Mouse (Mus musculus): ENCODE measurements at regions not wholly inside any gene's neighbourhood (a gene's known extent, or its start where the extent isn't known, plus 50 kb on each side); places are given as distances from the start of the nearest gene placed in this dataset.

- Histone ChIP-seq H3K27ac (ENCODE audit: insufficient read depth, low read depth, low read length) (no peak overlapping the region), H3K36me3 (ENCODE audit: control insufficient read depth, insufficient read depth, low read length) (no peaks in the 10 kb centered on the region), H3K27me3 (ENCODE audit: control insufficient read depth, insufficient read depth, low read length) (no peaks in the 10 kb centered on the region; the same call in 1 of the 2 replicates), H3K4me1 (ENCODE audit: control insufficient read depth, insufficient read depth, insufficient read length, low read length) (no peaks in the 10 kb centered on the region), H3K4me3 (ENCODE audit: low read depth, low read length) (no peak overlapping the region)
- 75% methylated on average over 6 of the region's 6 CpGs for WGBS
- TF ChIP-seq POLR2A (IDR thresholded peaks at IDR 0.05; ENCODE audit: low read depth, low read length), result no peak
- no peak for TF ChIP-seq CTCF (IDR thresholded peaks at IDR 0.05; ENCODE audit: extremely low read depth, insufficient read length, insufficient replicate concordance, low read depth, low read length)
Observed at GRCm38 (mm10) chr14:61706984-61707383, 99.7 kb downstream of the Kcnrg start.

GRCm38 (mm10) chr14:61708331-61708730, 101.1 kb downstream of the Kcnrg start:
- H3K4me1 ChIP-seq (ENCODE audit: control insufficient read depth, insufficient read depth, insufficient read length, low read length), result no peaks in the 10 kb centered on the region
- H3K4me3 ChIP-seq (ENCODE audit: low read depth, low read length), result no peak overlapping the region
- no peaks in the 10 kb centered on the region for H3K36me3 ChIP-seq (ENCODE audit: control insufficient read depth, insufficient read depth, low read length)
- 85% methylated on average over 6 of the region's 6 CpGs for WGBS
- no peak for TF ChIP-seq POLR2A (IDR thresholded peaks at IDR 0.05; ENCODE audit: low read depth, low read length)
- TF ChIP-seq CTCF (IDR thresholded peaks at IDR 0.05; ENCODE audit: extremely low read depth, insufficient read length, insufficient replicate concordance, low read depth, low read length), result no peak
- H3K27me3 ChIP-seq (ENCODE audit: control insufficient read depth, insufficient read depth, low read length), result no peaks in the 10 kb centered on the region; the same call in 1 of the 2 replicates
- H3K27ac ChIP-seq (ENCODE audit: insufficient read depth, low read depth, low read length), result no peak overlapping the region

- no peaks in the 10 kb centered on the region for H3K4me1 ChIP-seq (ENCODE audit: control insufficient read depth, insufficient read depth, insufficient read length, low read length)
- TF ChIP-seq CTCF (IDR thresholded peaks at IDR 0.05; ENCODE audit: extremely low read depth, insufficient read length, insufficient replicate concordance, low read depth, low read length) (no peak), POLR2A (IDR thresholded peaks at IDR 0.05; ENCODE audit: low read depth, low read length) (no peak)
- no peak overlapping the region for H3K4me3 ChIP-seq (ENCODE audit: low read depth, low read length)
- no peaks in the 10 kb centered on the region for H3K36me3 ChIP-seq (ENCODE audit: control insufficient read depth, insufficient read depth, low read length)
- H3K27ac ChIP-seq (ENCODE audit: insufficient read depth, low read depth, low read length), result no peak overlapping the region
- WGBS, result 93% methylated on average over 4 of the region's 4 CpGs
- H3K27me3 ChIP-seq (ENCODE audit: control insufficient read depth, insufficient read depth, low read length), result no peaks in the 10 kb centered on the region
Observed at GRCm38 (mm10) chr14:61715746-61716145, 108.5 kb downstream of the Kcnrg start.

- no peaks in the 10 kb centered on the region for H3K27me3 ChIP-seq (ENCODE audit: control insufficient read depth, insufficient read depth, low read length)
- no peak overlapping the region for H3K27ac ChIP-seq (ENCODE audit: insufficient read depth, low read depth, low read length)
- H3K4me3 ChIP-seq (ENCODE audit: low read depth, low read length), result no peak overlapping the region
- no peaks in the 10 kb centered on the region for H3K36me3 ChIP-seq (ENCODE audit: control insufficient read depth, insufficient read depth, low read length)
- H3K4me1 ChIP-seq (ENCODE audit: control insufficient read depth, insufficient read depth, insufficient read length, low read length), result no peaks in the 10 kb centered on the region
- no peak for TF ChIP-seq POLR2A (IDR thresholded peaks at IDR 0.05; ENCODE audit: low read depth, low read length)
- no peak for TF ChIP-seq CTCF (IDR thresholded peaks at IDR 0.05; ENCODE audit: extremely low read depth, insufficient read length, insufficient replicate concordance, low read depth, low read length)
- 48% methylated on average over 4 of the region's 4 CpGs for WGBS
Observed at GRCm38 (mm10) chr14:61718392-61719124, 111.3 kb downstream of the Kcnrg start.

- WGBS, result 73% methylated on average over 4 of the region's 4 CpGs
- TF ChIP-seq CTCF (IDR thresholded peaks at IDR 0.05; ENCODE audit: extremely low read depth, insufficient read length, insufficient replicate concordance, low read depth, low read length) (no peak), POLR2A (IDR thresholded peaks at IDR 0.05; ENCODE audit: low read depth, low read length) (no peak)
Observed at GRCm38 (mm10) chr14:61721302-61721701, 114.0 kb downstream of the Kcnrg start.

GRCm38 (mm10) chr14:61724942-61725341, 117.7 kb downstream of the Kcnrg start:
- TF ChIP-seq POLR2A (IDR thresholded peaks at IDR 0.05; ENCODE audit: low read depth, low read length) (no peak), CTCF (IDR thresholded peaks at IDR 0.05; ENCODE audit: extremely low read depth, insufficient read length, insufficient replicate concordance, low read depth, low read length) (no peak)
- Histone ChIP-seq H3K4me1 (ENCODE audit: control insufficient read depth, insufficient read depth, insufficient read length, low read length) (no peaks in the 10 kb centered on the region), H3K4me3 (ENCODE audit: low read depth, low read length) (no peak overlapping the region), H3K36me3 (ENCODE audit: control insufficient read depth, insufficient read depth, low read length) (no peaks in the 10 kb centered on the region), H3K27me3 (ENCODE audit: control insufficient read depth, insufficient read depth, low read length) (no peaks in the 10 kb centered on the region; the same call in 1 of the 2 replicates), H3K27ac (ENCODE audit: insufficient read depth, low read depth, low read length) (no peak overlapping the region)
- 72% methylated on average over 3 of the region's 3 CpGs for WGBS

More at GRCm38 (mm10) chr14:61721302-61721701, 114.0 kb downstream of the Kcnrg start:
- Histone ChIP-seq H3K27ac (ENCODE audit: insufficient read depth, low read depth, low read length) (no peak overlapping the region), H3K4me1 (ENCODE audit: control insufficient read depth, insufficient read depth, insufficient read length, low read length) (no peaks in the 10 kb centered on the region), H3K27me3 (ENCODE audit: control insufficient read depth, insufficient read depth, low read length) (no peaks in the 10 kb centered on the region), H3K36me3 (ENCODE audit: control insufficient read depth, insufficient read depth, low read length) (no peaks in the 10 kb centered on the region), H3K4me3 (ENCODE audit: low read depth, low read length) (no peak overlapping the region)

GRCm38 (mm10) chr14:61728562-61728961, 121.3 kb downstream of the Kcnrg start:
- no peaks in the 10 kb centered on the region for H3K4me1 ChIP-seq (ENCODE audit: control insufficient read depth, insufficient read depth, insufficient read length, low read length)
- H3K36me3 ChIP-seq (ENCODE audit: control insufficient read depth, insufficient read depth, low read length), result no peaks in the 10 kb centered on the region
- no peaks in the 10 kb centered on the region; the same call in 1 of the 2 replicates for H3K27me3 ChIP-seq (ENCODE audit: control insufficient read depth, insufficient read depth, low read length)
- H3K27ac ChIP-seq (ENCODE audit: insufficient read depth, low read depth, low read length), result no peak overlapping the region
- WGBS, result 60% methylated on average over 5 of the region's 5 CpGs
- H3K4me3 ChIP-seq (ENCODE audit: low read depth, low read length), result no peak overlapping the region
- TF ChIP-seq CTCF (IDR thresholded peaks at IDR 0.05; ENCODE audit: extremely low read depth, insufficient read length, insufficient replicate concordance, low read depth, low read length) (no peak), POLR2A (IDR thresholded peaks at IDR 0.05; ENCODE audit: low read depth, low read length) (no peak)

All from small intestine, adult 2 months (tissue).